12 mouse cellular contexts compared by ENCODE assay signal in the genomic region with DNA sequence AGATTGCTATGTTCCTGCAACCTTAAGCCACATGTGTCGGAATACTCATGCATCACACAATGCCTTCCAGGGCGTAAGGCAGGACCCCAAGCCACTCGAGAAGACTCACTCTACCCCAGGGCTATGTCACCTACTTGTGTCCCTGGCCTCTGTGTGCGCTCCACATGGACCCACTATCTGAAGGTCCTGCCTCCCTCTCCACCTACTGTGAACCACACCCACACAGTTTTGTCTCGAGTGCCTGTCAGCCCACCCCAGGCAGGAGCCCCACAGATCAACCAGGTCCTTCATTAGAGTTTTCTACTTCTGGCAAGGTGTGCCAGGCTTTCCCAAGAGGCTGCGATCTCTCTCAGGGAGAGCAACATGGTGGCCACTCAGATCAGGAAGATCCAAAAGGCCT. TPM values are rescaled to one million over a fixed set of nuclear protein-coding genes. Genes with fewer than 3 reads are reported as not detected.
A peak's percentile ranks its signal among the peaks of the same experiment; 100 is the strongest.
DNase-seq lines count a peak whose midpoint lies in the region; ATAC-seq and TF ChIP-seq lines count a peak whose summit lies in the region.
"Had no signal": no experiment of that assay in that cellular context is flagged by ENCODE, and none has a peak within 500 bp of the region (broad histone marks: within the 10 kb centered on the region; RNA-seq: fewer than 3 reads in every experiment).

No protein-coding gene starts in this region.

- DNase-seq in heart, postnatal 14 days, result no peak
- no peak for DNase-seq in left cerebral cortex, adult 2 months (ENCODE audit: extremely low spot score in 1 of 2, low spot score in 2 of 2)
- DNase-seq in left cerebral cortex, adult 18-20 months (ENCODE audit: low spot score in 2 of 2), result no peak
- no peak for DNase-seq in limb, embryonic 10.5 days (ENCODE audit: low spot score)
- DNase-seq: cerebellum, adult 9-11 months; kidney, postnatal 36 days; right cerebral cortex, postnatal 25 days; thymus, postnatal 25 days had no signal

- H3K9ac ChIP-seq in heart, embryonic 13.5 days, result peak overlapping the region; percentile 59
- H3K9ac ChIP-seq in heart, embryonic 15.5 days, result 0 out of 2 replicates have a peak overlapping the region, but pooled peaks have one; percentile 19

- intact Hi-C loops in heart, postnatal 14 days (cut with DNase I), result no loop called here
- intact Hi-C loops in left cerebral cortex, adult 2 months (cut with DNase I), result no loop called here

- 61% methylated on average over 6 of the region's 6 CpGs for WGBS in heart, embryonic 13.5 days
- 64% methylated on average over 6 of the region's 6 CpGs for WGBS in heart, embryonic 15.5 days
- 85% methylated on average over 6 of the region's 6 CpGs for WGBS in limb, embryonic 10.5 days

- peak overlapping the region; percentile 40 for H3K4me2 ChIP-seq in heart, embryonic 13.5 days
- H3K4me2 ChIP-seq in heart, embryonic 15.5 days, result peak overlapping the region; percentile 28

- H3K4me1 ChIP-seq in heart, embryonic 13.5 days, result peaks cover 97% of the 10 kb centered on the region
- peaks cover 94% of the 10 kb centered on the region for H3K4me1 ChIP-seq in heart, embryonic 15.5 days (replicated peaks)
- H3K4me1 ChIP-seq in limb, embryonic 10.5 days, result peaks cover 58% of the 10 kb centered on the region

- no peaks in the 10 kb centered on the region for H3K9me3 ChIP-seq in heart, embryonic 13.5 days
- no peaks in the 10 kb centered on the region for H3K9me3 ChIP-seq in heart, embryonic 15.5 days (replicated peaks)
- H3K9me3 ChIP-seq in limb, embryonic 10.5 days (replicated peaks), result no peaks in the 10 kb centered on the region

- no peak overlapping the region for H3K4me3 ChIP-seq in heart, embryonic 13.5 days
- peak overlapping the region; percentile 7; the same call in 1 of the 2 replicates for H3K4me3 ChIP-seq in left cerebral cortex, adult 2 months
- H3K4me3 ChIP-seq in heart, embryonic 15.5 days, result no peak overlapping the region
- H3K4me3 ChIP-seq in limb, embryonic 10.5 days, result no peak overlapping the region

- H3K27me3 ChIP-seq in heart, embryonic 13.5 days (replicated peaks), result no peaks in the 10 kb centered on the region
- H3K27me3 ChIP-seq in heart, embryonic 15.5 days, result no peaks in the 10 kb centered on the region
- H3K27me3 ChIP-seq in limb, embryonic 10.5 days (ENCODE audit: low read depth, poor library complexity, severe bottlenecking), result no peaks in the 10 kb centered on the region

- H3K27ac ChIP-seq in heart, embryonic 13.5 days (replicated peaks), result 0 out of 2 replicates have a peak overlapping the region, but pooled peaks have one; percentile 2
- no peak overlapping the region; the same call in 1 of the 2 replicates for H3K27ac ChIP-seq in left cerebral cortex, adult 2 months
- 0 out of 2 replicates have a peak overlapping the region, but pooled peaks have one; percentile 16 for H3K27ac ChIP-seq in heart, embryonic 15.5 days
- H3K27ac ChIP-seq in limb, embryonic 10.5 days, result 0 out of 2 replicates have a peak overlapping the region, but pooled peaks have one; percentile 16

- no peak for ATAC-seq in heart, embryonic 13.5 days (ENCODE audit: extremely low read depth, insufficient number of reproducible peaks, low FRiP score, low TSS enrichment)
- ATAC-seq in heart, embryonic 15.5 days (replicated peaks; ENCODE audit: insufficient number of reproducible peaks, insufficient read depth, low FRiP score, low read depth), result no peak
- no peak for ATAC-seq in cerebellum, adult (ENCODE audit: insufficient number of reproducible peaks, low FRiP score, low TSS enrichment)
- ATAC-seq: CD4-positive, CD25-positive, alpha-beta regulatory T cell, adult 4 months had no signal

- no peak for TF ChIP-seq CTCF in left cerebral cortex, adult 2 months (IDR thresholded peaks at IDR 0.05)

- H3K36me3 ChIP-seq in heart, embryonic 13.5 days, result peaks cover 30% of the 10 kb centered on the region
- H3K36me3 ChIP-seq in heart, embryonic 15.5 days, result 0 out of 2 replicates have a peak, but pooled peaks cover 8% of the 10 kb centered on the region
- peaks cover 46% of the 10 kb centered on the region for H3K36me3 ChIP-seq in limb, embryonic 10.5 days

RNA-seq across cellular contexts. Expression of gene Tmem184b, which starts 8.1 kb away (rescaled TPM):
- 65.8 and 72.7 TPM in 2 replicates for polyA plus RNA-seq in heart, embryonic 13.5 days (2015; fragmentation: Nextera tagmentation; extraction: Ambion mirVana)
- 10 to 100 TPM; 52.8 to 55.6 TPM for total RNA-seq in heart, postnatal 14 days (2021)
- 10 to 100 TPM; 73.7 to 82.2 TPM for total RNA-seq in left cerebral cortex, adult 2 months (2021)
- 10 to 100 TPM; 71.3 to 74.8 TPM for total RNA-seq in left cerebral cortex, adult 18-20 months (2021)
- polyA plus RNA-seq in heart, embryonic 15.5 days (2015; fragmentation: Nextera tagmentation; extraction: Ambion mirVana), result 58.3 and 83.8 TPM in 2 replicates
- polyA plus RNA-seq in limb, embryonic 10.5 days (2016; fragmentation: Nextera tagmentation; extraction: Ambion mirVana), result 63.5 and 74.8 TPM in 2 replicates

RNA-seq across cellular contexts. Expression of gene Maff, which starts 48.9 kb away (rescaled TPM):
- 1.7 and 2.0 TPM in 2 replicates for polyA plus RNA-seq in heart, embryonic 13.5 days (2015; fragmentation: Nextera tagmentation; extraction: Ambion mirVana)
- total RNA-seq in heart, postnatal 14 days (2021), result 1 to 10 TPM; 6.2 to 6.9 TPM
- total RNA-seq in left cerebral cortex, adult 2 months (2021), result 1 to 10 TPM; 1.6 to 3.2 TPM
- total RNA-seq in left cerebral cortex, adult 18-20 months (2021), result 1 to 10 TPM; 1.8 to 2.8 TPM
- 3.5 and 3.8 TPM in 2 replicates for polyA plus RNA-seq in heart, embryonic 15.5 days (2015; fragmentation: Nextera tagmentation; extraction: Ambion mirVana)
- 1.2 and 1.5 TPM in 2 replicates for polyA plus RNA-seq in limb, embryonic 10.5 days (2016; fragmentation: Nextera tagmentation; extraction: Ambion mirVana)
